Mouse (Mus musculus) midbrain, postnatal 0 days (tissue): ENCODE data around the gene Ctbs. TPM values are rescaled to one million over a fixed set of nuclear protein-coding genes. Genes with fewer than 3 reads are reported as not detected.

Experiments used
- ATAC-seq: fragments of 200-750 bp; cut with Nextera tagmentation; 2 replicates; pipeline ENCODE4 v1.8.0; 2017; ENCODE audit warnings: moderate number of reproducible peaks, mild to moderate bottlenecking, moderate TSS enrichment, moderate library complexity; ENCODE audit not compliant: low FRiP score
- DNase-seq: peaks from one replicate; pipeline ENCODE4 v3.0.0-alpha.2; 2015; ENCODE audit warnings: low spot score
- H3K27ac ChIP-seq: fragments of 300-500 bp; sonication (generic); 2 replicates; pipeline ENCODE4 v1.5.1; 2014; ENCODE audit warnings: low read depth, mild to moderate bottlenecking, low read length, mixed read lengths
- H3K27me3 ChIP-seq: fragments of 300-500 bp; sonication (generic); 2 replicates; pipeline ENCODE4 v1.6.1; 2014; ENCODE audit warnings: low read length, control low read depth, mixed read lengths; ENCODE audit not compliant: insufficient read depth
- H3K36me3 ChIP-seq: fragments of 300-500 bp; sonication (generic); 2 replicates; pipeline ENCODE4 v1.6.1; 2014; ENCODE audit warnings: low read length, control low read depth, mixed read lengths; ENCODE audit not compliant: insufficient read depth
- H3K4me1 ChIP-seq: fragments of 300-500 bp; sonication (generic); 2 replicates; pipeline ENCODE4 v1.6.1; 2014; ENCODE audit warnings: mild to moderate bottlenecking, control low read depth, antibody characterized with exemption, low read length, mixed read lengths; ENCODE audit not compliant: insufficient read depth
- H3K4me2 ChIP-seq: fragments of 300-500 bp; sonication (generic); 2 replicates; pipeline ENCODE4 v1.6.1; 2014; ENCODE audit warnings: low read depth, mild to moderate bottlenecking, low read length, mixed read lengths; ENCODE audit not compliant: poor library complexity, severe bottlenecking
- H3K4me3 ChIP-seq: fragments of 300-500 bp; sonication (generic); 2 replicates; pipeline ENCODE4 v1.5.1; 2014; ENCODE audit warnings: low read depth, mild to moderate bottlenecking, low read length, moderate library complexity
- H3K9ac ChIP-seq: fragments of 300-500 bp; sonication (generic); replicated peaks from 2 replicates; pipeline ENCODE4 v1.6.1; 2014; ENCODE audit warnings: mild to moderate bottlenecking, low read length, moderate library complexity, mixed read lengths; ENCODE audit not compliant: poor library complexity, severe bottlenecking
- H3K9me3 ChIP-seq: fragments of 300-500 bp; sonication (generic); 2 replicates; pipeline ENCODE4 v1.6.1; 2016; ENCODE audit warnings: low read length, control low read depth
- CTCF ChIP-seq: IDR thresholded peaks from 2 replicates; pipeline ENCODE4 v1.5.1; 2016; ENCODE audit warnings: antibody characterized with exemption, mild to moderate bottlenecking
- WGBS: fragments of 180-500 bp; shearing (Covaris S2); extraction: QIAGEN DNeasy Blood & Tissue Kit; methylation state at CpG from one replicate; pipeline ENCODE4 v1.1.7; 2014; 5-methylcytosine and 5-hydroxymethylcytosine counted together
- polyA plus RNA-seq: library from polyadenylated mRNA; unstranded; fragments of >200 nt; fragmentation: Nextera tagmentation; extraction: Ambion mirVana; gene quantifications from 2 replicates; pipeline ENCODE4 v1.2.1, GENCODE M21; 2015
- total RNA-seq: library from RNA; depleted of rRNA; stranded (reverse); fragments of >200 nt; gene quantifications from 2 replicates; pipeline ENCODE4 v1.2.3, GENCODE M21; 2014

The Ctbs gene
- total and polyA plus RNA-seq, 2 experiments from 2014 or later: 4.7 to 6.3 TPM

- no peak for DNase-seq
- no peaks in the 10 kb centered on the region for H3K27me3 ChIP-seq
- no peaks in the 10 kb centered on the region for H3K9me3 ChIP-seq
- H3K36me3 ChIP-seq: peaks cover 46% of the 10 kb centered on the region
- no peak overlapping the region for H3K9ac ChIP-seq
- no peak overlapping the region for H3K27ac ChIP-seq
- no peak overlapping the region for H3K4me3 ChIP-seq
- no peaks in the 10 kb centered on the region for H3K4me1 ChIP-seq
- H3K4me2 ChIP-seq: no peak overlapping the region
- no peak for ATAC-seq
- 92% methylated on average over 8 of the region's 8 CpGs for WGBS
- no peak for TF ChIP-seq CTCF
Observed at GRCm38 (mm10) chr3:146434686-146435085, 14.9 kb upstream of the Ctbs start.

GRCm38 (mm10) chr3:146435533-146435932, 14.1 kb upstream of the Ctbs start:
- Histone ChIP-seq H3K4me2 (no peak overlapping the region), H3K27ac (no peak overlapping the region), H3K9ac (no peak overlapping the region), H3K36me3 (peaks cover 51% of the 10 kb centered on the region), H3K27me3 (no peaks in the 10 kb centered on the region), H3K4me1 (no peaks in the 10 kb centered on the region), H3K9me3 (no peaks in the 10 kb centered on the region), H3K4me3 (no peak overlapping the region)
- WGBS: 92% methylated on average over 11 of the region's 11 CpGs
- no peak for ATAC-seq
- no peak for TF ChIP-seq CTCF
- no peak for DNase-seq

- Histone ChIP-seq H3K27me3 (no peaks in the 10 kb centered on the region), H3K36me3 (peaks cover 51% of the 10 kb centered on the region), H3K4me3 (no peak overlapping the region), H3K27ac (no peak overlapping the region), H3K9ac (no peak overlapping the region), H3K4me1 (no peaks in the 10 kb centered on the region), H3K9me3 (no peaks in the 10 kb centered on the region), H3K4me2 (no peak overlapping the region)
- DNase-seq (no peak), ATAC-seq (no peak)
- no peak for TF ChIP-seq CTCF
- WGBS: 93% methylated on average over 8 of the region's 8 CpGs
Observed at GRCm38 (mm10) chr3:146436114-146436513, 13.5 kb upstream of the Ctbs start.

- Histone ChIP-seq H3K27ac (no peak overlapping the region), H3K36me3 (peaks cover 27% of the 10 kb centered on the region), H3K4me3 (no peak overlapping the region), H3K4me2 (no peak overlapping the region), H3K9me3 (no peaks in the 10 kb centered on the region), H3K27me3 (no peaks in the 10 kb centered on the region), H3K4me1 (no peaks in the 10 kb centered on the region), H3K9ac (no peak overlapping the region)
- ATAC-seq: no peak
- TF ChIP-seq CTCF: no peak
- no peak for DNase-seq
- WGBS: 95% methylated on average over 12 of the region's 12 CpGs
Observed at GRCm38 (mm10) chr3:146440011-146440410, 9.6 kb upstream of the Ctbs start.

- TF ChIP-seq CTCF: no peak
- DNase-seq (no peak), ATAC-seq (no peak)
- Histone ChIP-seq H3K27me3 (no peaks in the 10 kb centered on the region), H3K4me2 (no peak overlapping the region), H3K36me3 (peaks cover 27% of the 10 kb centered on the region), H3K4me1 (no peaks in the 10 kb centered on the region), H3K4me3 (no peak overlapping the region), H3K27ac (no peak overlapping the region), H3K9ac (no peak overlapping the region), H3K9me3 (no peaks in the 10 kb centered on the region)
- 84% methylated on average over 7 of the region's 7 CpGs for WGBS
Observed at GRCm38 (mm10) chr3:146440422-146440821, 9.2 kb upstream of the Ctbs start.

GRCm38 (mm10) chr3:146442484-146442883, 7.1 kb upstream of the Ctbs start:
- Histone ChIP-seq H3K27ac (no peak overlapping the region), H3K27me3 (no peaks in the 10 kb centered on the region), H3K9ac (no peak overlapping the region), H3K36me3 (peaks cover 19% of the 10 kb centered on the region), H3K4me3 (no peak overlapping the region), H3K9me3 (no peaks in the 10 kb centered on the region), H3K4me2 (no peak overlapping the region), H3K4me1 (no peaks in the 10 kb centered on the region)
- DNase-seq (no peak), ATAC-seq (no peak)
- 91% methylated on average over 7 of the region's 7 CpGs for WGBS
- TF ChIP-seq CTCF: no peak

- Histone ChIP-seq H3K4me1 (no peaks in the 10 kb centered on the region), H3K36me3 (peaks cover 17% of the 10 kb centered on the region), H3K4me3 (no peak overlapping the region), H3K9ac (no peak overlapping the region), H3K4me2 (no peak overlapping the region), H3K27ac (no peak overlapping the region), H3K27me3 (no peaks in the 10 kb centered on the region), H3K9me3 (no peaks in the 10 kb centered on the region)
- DNase-seq (no peak), ATAC-seq (no peak)
- WGBS: 92% methylated on average over 8 of the region's 8 CpGs
- TF ChIP-seq CTCF: no peak
Observed at GRCm38 (mm10) chr3:146442936-146443335, 6.7 kb upstream of the Ctbs start.
